Mouse (Mus musculus): ENCODE results near the gene Hivep3.

Hivep3 gene

DNA sequence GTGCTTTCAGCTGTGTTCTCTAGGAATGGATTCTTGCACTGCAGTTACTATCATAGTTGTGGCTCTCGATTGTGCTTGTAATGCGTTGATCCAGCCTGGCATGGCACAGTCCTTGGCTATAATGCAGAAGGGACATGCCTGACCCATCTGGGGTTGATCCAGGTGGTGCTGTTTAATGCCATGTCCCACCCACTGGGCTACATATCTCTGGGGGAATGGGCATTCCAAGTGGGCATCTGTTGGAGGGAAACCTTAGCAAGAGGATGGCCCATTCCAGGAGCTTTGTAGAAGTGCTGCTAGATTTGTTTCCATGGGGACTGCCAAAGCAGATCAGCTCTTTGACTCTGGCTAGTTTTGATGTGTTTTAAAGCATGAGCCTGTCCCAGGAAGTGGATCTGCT is 137.9 kb downstream of the Hivep3 start:
- no peak for DNase-seq (ENCODE audit: low spot score in 2 of 2)

- DNase-seq (ENCODE audit: low spot score in 2 of 2): no peak
Observed at GRCm38 (mm10) chr4:119871861-119872582, 138.4 kb downstream of the Hivep3 start.

GRCm38 (mm10) chr4:119873935-119874334 is 140.4 kb downstream of the Hivep3 start:
- DNase-seq (ENCODE audit: low spot score in 2 of 2): no peak

DNA sequence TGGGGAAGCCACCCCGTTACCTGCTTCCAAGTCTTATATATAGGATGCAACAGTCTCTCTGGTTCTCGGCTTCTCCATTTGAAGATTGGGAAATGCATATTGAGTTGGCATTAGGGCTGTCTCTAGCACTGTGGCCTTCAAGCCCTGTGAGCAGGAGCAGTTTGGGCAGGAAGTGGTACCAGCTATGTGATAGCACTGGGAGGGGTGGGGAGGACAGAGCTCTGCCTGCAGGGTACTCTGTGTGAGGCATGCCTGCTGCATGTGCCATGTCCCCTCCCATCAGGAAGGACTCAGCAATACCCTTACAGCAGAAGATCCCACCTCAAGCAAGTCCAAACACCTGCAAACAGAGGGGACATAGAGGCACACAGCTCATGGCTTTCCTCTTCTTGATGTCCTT is 142.0 kb downstream of the Hivep3 start:
- no peak for DNase-seq (ENCODE audit: low spot score in 2 of 2)

GRCm38 (mm10) chr4:119876535-119877160 is 143.1 kb downstream of the Hivep3 start:
- DNase-seq (ENCODE audit: low spot score in 2 of 2): no peak

DNA sequence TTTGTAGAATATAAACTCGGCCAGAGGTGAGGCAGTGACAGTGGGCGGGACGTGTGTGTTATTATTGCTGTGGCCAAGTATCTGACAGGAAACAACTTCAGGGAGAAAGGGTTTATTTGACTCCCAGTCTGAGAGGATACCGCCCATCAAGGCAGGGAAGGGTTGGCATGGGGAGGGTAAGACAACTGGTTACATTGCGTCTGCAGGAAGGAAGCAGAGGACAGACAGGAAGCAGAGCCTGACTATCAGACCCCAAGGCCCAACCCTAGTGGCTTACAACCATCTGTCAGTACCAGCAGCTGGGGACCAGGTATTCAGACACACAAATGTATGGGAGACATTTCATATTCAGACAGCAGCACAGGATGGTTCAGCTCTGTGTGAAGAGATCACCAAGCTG is 144.6 kb downstream of the Hivep3 start:
- no peak for DNase-seq (ENCODE audit: low spot score in 2 of 2)

DNA sequence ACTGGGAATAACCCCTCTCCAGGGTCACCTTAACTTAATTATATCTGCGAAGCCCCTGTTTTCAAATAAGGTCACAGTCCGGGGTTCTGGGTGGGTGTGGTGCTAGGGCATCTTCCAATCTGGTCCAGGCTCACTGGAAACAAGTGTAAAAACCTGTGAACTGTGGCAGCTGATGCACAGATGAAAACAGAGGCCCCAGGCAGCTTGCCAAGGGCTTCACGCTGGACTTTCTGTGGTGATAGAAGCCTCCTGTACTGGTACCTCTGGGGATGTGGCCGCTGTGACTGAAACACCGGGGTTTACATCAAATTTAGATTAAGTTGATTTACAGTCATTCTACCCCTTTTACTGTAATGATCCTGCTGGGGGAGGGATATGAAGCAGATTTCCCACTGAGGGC is 146.1 kb downstream of the Hivep3 start:
- DNase-seq (ENCODE audit: low spot score in 2 of 2): no peak

- no peak for DNase-seq (ENCODE audit: low spot score in 2 of 2)
Observed at GRCm38 (mm10) chr4:119880270-119880669, 146.7 kb downstream of the Hivep3 start.

GRCm38 (mm10) chr4:119881292-119881691 is 147.7 kb downstream of the Hivep3 start:
- DNase-seq (ENCODE audit: low spot score in 2 of 2): no peak

GRCm38 (mm10) chr4:119882401-119882800 is 148.8 kb downstream of the Hivep3 start:
- no peak for DNase-seq (ENCODE audit: low spot score in 2 of 2)

GRCm38 (mm10) chr4:119882814-119883213 is 149.2 kb downstream of the Hivep3 start:
- DNase-seq (ENCODE audit: low spot score in 2 of 2): no peak

DNA sequence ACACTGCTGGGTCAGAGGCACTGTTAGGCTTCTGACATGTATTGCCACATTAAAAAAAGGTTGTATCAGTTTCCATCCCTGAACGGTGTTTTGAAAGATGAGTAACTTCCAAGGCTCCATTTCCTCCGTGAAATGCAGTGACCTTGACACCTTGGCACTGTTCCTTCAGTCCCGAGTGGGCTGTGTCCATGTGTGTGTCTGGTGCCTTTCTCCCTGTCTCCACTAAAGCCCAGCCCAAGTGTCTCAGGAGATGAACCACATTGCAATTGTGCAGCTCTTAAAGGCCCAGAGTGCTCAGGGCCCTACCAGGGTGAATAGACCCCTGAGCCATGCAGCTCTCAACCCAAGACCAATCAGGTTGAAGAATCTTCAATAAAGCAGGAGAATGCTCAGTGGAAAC is 153.0 kb downstream of the Hivep3 start:
- DNase-seq (ENCODE audit: low spot score in 2 of 2): no peak

DNA sequence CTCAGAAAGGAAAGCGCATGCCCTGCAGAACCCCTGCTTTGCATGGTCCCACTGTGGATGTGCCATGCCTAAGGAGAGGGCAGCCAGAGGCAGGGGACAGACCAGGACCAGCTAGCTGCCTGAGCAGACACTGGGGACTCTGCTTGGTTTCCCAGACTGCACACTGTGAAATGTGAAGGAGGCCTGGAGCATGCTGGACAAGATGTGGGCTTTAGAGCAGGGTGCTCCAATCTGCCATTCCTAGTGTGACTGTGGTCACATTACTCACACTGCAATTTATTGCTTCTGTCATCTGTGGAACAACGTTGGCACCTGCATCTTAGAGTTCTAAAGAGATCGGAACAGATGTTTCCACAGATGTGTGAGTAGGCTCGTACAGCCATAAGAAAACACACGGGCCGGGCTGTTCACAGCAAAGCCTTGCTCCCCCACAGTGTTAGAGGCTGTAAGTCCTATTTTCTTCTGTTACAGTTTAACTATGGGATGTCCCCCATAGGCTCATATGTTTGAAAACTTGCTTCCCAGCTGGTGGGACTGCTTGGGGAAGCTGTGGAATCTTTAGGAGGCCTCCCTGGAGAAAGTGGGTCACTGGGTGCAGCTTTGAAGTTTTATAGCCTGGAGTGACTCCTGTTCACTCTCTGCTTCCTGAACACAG is 154.1 kb downstream of the Hivep3 start:
- DNase-seq (ENCODE audit: low spot score in 2 of 2): no peak

DNA sequence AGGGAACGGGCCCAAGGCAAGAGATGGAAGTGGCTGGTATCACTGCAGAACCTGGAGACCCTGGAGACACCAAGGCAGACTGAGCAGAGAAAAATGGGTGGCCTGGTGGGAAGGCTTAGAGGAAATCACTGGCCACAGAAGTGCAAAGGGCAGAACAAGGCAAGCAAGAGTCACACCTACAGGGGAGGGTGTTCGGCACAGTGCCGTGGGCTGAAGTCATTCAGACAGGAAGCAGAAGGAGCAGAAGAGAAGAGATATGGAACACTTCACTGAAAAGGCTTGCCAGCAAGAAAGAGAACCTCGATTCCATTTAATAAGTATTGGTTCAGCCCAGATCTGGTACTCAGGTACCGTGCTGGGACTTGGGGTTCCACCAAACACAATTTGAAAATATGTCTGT is 156.2 kb downstream of the Hivep3 start:
- DNase-seq (ENCODE audit: low spot score in 2 of 2): no peak

DNA sequence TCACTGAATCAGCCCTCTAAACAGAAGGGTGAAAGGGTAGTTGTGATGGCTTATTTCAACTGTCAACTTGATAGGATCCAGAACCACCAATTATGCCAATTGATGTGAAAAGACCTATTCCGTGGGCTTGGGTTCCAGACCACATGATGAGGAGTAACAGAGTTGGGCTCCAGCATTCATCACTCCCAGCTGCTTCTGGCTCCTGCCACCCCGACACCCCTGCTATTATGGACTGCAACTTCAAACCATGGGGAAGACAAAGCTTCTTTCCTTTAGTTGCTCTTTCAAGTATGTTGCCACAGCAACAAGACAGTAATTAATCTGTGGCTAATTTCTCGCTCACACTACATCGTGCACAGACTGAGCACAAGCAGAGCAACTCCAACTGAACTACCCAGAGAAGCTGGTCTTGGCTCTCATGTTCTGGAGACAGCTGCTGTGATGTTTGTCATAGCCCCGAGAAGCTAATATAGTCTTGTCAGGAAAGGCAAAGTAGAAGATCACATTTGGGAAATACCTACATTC is 159.7 kb downstream of the Hivep3 start:
- no peak for DNase-seq (ENCODE audit: low spot score in 2 of 2)

- DNase-seq (ENCODE audit: low spot score in 2 of 2): peak in 1 of 2 experiments; percentile 24
Observed at GRCm38 (mm10) chr4:119894797-119895458, 161.3 kb downstream of the Hivep3 start.

DNA sequence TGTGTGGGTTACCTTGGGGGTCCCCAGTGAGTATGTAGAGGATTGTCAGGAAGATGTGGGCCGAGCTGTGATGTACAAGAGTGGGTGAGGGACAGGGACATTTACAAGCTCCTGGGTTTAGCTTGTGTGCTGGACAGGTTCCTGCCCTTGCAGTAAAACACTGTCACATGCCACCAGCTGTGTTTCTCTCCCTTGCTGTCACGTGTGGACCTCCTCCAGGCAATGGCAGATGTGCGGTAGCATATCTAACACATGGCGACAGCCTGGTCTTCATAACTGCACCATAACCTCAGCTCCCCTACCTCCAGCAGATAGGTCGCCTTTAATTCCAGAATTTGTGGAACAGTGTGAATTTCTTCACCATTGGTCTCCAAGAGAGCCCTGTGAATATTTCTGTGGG is 161.9 kb downstream of the Hivep3 start:
- no peak for DNase-seq (ENCODE audit: low spot score in 2 of 2)

DNA sequence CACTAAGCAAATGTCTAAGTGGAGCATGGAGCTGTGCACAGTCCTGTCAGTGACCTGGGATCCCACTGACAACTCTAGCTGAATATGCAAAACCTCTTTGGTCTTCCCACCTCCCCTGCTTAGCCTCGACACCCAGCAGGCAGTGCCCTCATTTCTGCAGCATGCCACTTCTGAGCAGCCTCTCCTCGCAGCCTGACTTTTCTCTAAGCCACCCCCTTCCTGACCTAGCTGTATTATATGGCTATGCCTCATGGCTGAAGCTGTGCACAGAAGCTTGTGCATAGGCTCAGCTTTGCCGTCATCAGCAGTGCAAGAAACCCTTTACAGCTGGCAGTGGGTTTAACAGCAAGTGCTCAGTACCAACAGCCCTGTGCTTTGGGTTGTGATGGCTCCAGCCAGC is 163.0 kb downstream of the Hivep3 start:
- DNase-seq (ENCODE audit: low spot score in 2 of 2): no peak

- DNase-seq (ENCODE audit: low spot score in 2 of 2): no peak
Observed at GRCm38 (mm10) chr4:119897054-119897855, 163.7 kb downstream of the Hivep3 start.

DNA sequence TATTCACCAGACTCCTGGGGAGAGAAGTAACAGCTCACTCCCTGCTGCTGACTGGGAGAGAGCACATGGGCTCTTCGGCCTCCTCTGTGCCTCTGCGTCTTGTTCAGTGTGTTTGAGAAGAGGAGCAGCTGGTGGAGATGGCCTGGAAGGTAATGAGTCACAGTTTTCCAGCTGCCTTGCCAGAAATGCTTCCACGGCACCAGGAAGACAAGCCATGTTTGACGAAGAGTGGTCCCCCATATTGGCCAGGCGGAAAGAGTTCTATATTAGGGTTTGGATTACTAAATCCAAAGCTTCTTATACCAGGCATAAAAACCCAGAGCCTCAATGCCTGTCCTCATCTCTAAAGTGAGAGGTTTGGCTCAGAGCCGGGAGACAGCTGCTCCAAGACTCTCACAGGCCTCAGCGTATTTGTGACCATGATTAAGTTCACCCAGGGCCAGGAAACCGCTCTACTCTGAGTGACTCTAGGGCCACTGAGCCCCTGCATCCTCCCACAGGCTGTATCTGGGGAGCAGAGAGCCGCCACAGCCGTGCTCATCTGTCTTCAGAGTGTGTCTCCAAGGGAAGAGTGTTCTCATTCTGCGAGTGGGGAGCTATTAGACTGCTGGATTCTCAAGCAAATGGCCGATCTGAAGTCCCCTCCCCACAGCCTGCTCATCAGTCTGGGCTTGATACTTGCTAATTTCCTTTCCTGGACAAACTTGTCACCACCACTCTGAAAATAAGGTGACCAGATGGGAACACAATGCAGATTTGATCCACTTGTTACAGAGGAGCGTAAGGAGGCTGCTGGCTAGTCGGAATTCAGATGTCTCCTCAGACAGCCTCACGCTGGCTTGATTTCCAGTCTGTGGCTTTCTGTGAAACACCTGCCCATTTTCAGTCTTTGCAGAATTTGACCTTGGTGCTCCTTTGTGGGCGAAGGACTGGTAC is 168.2 kb downstream of the Hivep3 start:
- DNase-seq (ENCODE audit: low spot score in 2 of 2): no peak

Data from spleen, postnatal 10 days (tissue).